Mouse (Mus musculus) leukemia stem cell, adult 10-12 weeks (primary cell): ENCODE data around the gene Psmd12. TPM values are rescaled to one million over a fixed set of nuclear protein-coding genes. Genes with fewer than 3 reads are reported as not detected.

Source experiments
- polyA plus RNA-seq: library from polyadenylated mRNA; stranded (reverse); fragments of >175 nt; gene quantifications from 2 replicates; pipeline ENCODE4 v1.2.3, GENCODE M21; 2012; ENCODE audit warnings: low replicate concordance

Gene Psmd12
- 15.1 and 18.3 TPM in 2 replicates for polyA plus RNA-seq

GRCm38 (mm10) chr11:107479053-107479861 is at the start of gene Psmd12:
Gene Psmd12, plus strand, starts transcription at chr11:107479484.

GRCm38 (mm10) chr11:107470521-107471041 is 8.7 kb upstream of the Psmd12 start, which contains the start of gene Pitpnc1:
Gene Pitpnc1, minus strand, starts transcription at chr11:107470699.

GRCm38 (mm10) chr11:107547351-107548203 is 68.3 kb downstream of the Psmd12 start, which contains the start of gene Helz:
Gene Helz, plus strand, starts transcription at chr11:107547930.

Other genes starting within 250 kb of the Psmd12 start
- gene Pitpnc1, start 8.8 kb upstream of the Psmd12 start, polyA plus RNA-seq: 7.6 and 8.5 TPM in 2 replicates
- gene Helz, start 68.4 kb downstream of the Psmd12 start, polyA plus RNA-seq: 99.3 and 114 TPM in 2 replicates
- not detected in 2 replicates for gene Cacng1, start 237.0 kb downstream of the Psmd12 start, polyA plus RNA-seq